Mouse (Mus musculus) embryonic fibroblast, embryonic 13.5 days (primary cell): ENCODE data around the gene Tsnaxip1.

Experiments
- CTCF ChIP-seq: IDR thresholded peaks from 2 replicates; pipeline ENCODE4 v1.5.1; 2011; ENCODE audit warnings: mild to moderate bottlenecking, control low read depth, low read length, moderate library complexity, borderline replicate concordance; ENCODE audit not compliant: insufficient read depth
- POLR2A ChIP-seq: IDR thresholded peaks from 2 replicates; pipeline ENCODE4 v1.6.1; 2011; ENCODE audit warnings: low read depth, mild to moderate bottlenecking, control low read depth, low read length, moderate library complexity

GRCm38 (mm10) chr8:105825506-105825905 lies 2.0 kb upstream of the Tsnaxip1 start:
- TF ChIP-seq CTCF: no peak
- TF ChIP-seq POLR2A: no peak
